Mouse (Mus musculus) frontal cortex, postnatal 10 days (tissue): ENCODE data around the gene Ak1.

Source experiments
- DNase-seq, 2 experiments: peaks; one replicate each; pipeline ENCODE4 v3.0.0; 2022; ENCODE audit warnings: low spot score in 2 of 2, mixed read lengths in 1 of 2

Gene Ak1

DNA sequence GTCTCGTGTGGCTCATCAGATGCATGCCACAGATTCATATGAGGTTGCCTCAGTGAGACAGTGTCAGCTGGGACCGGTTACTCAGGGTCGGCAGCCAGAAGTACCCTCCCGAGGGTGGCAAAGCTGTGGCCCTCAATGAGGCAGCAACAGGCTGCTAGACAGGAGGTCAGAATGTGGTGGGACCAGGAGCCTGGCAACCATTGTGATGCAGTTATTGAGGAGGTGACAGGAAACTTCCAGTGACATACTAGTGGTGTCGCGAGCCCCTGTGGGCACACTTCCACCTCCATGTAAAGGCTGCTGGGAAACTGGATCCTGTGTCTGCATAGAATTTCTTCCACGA lies at the start of gene Ak1:
Ak1 (plus strand) TSS at position 242 of the 343 bp plus-strand sequence.
- no peak for DNase-seq

- DNase-seq = no peak
Measured at GRCm38 (mm10) chr2:32572196-32572595, 49.4 kb upstream of the Ak1 start.

- no peak for DNase-seq
Measured at GRCm38 (mm10) chr2:32574497-32574896, 47.1 kb upstream of the Ak1 start, which contains the start of gene Pip5kl1. Gene Pip5kl1 (plus strand): TSS chr2:32574797.

GRCm38 (mm10) chr2:32574901-32575585 lies 46.5 kb upstream of the Ak1 start:
- DNase-seq = peak in 1 of 2 experiments; percentile 64

GRCm38 (mm10) chr2:32575586-32576160 lies 45.9 kb upstream of the Ak1 start, which contains the start of gene 9430097D07Rik:
Gene 9430097D07Rik (minus strand): TSS chr2:32575684.
- DNase-seq = peak in 1 of 2 experiments; percentile 66

DNA sequence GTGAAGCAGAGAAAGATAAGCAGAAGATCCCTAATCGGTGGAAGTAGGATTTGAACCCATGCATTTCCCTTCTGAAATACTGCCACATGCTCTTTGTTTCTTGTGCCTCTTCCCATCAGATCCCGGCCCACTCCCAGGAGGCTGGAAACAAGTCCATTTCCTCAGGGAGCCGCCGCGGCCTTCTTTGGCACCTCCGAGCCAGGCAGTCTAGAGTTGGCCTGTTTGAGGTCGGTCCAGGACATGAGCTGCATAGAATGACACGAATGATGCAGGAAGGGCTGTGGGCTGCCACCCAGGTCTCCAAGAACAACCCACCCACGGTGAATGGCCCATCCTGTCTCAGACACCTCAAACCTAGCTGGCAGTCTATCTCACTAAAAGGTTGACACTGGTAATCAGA lies 45.0 kb upstream of the Ak1 start:
- no peak for DNase-seq

DNA sequence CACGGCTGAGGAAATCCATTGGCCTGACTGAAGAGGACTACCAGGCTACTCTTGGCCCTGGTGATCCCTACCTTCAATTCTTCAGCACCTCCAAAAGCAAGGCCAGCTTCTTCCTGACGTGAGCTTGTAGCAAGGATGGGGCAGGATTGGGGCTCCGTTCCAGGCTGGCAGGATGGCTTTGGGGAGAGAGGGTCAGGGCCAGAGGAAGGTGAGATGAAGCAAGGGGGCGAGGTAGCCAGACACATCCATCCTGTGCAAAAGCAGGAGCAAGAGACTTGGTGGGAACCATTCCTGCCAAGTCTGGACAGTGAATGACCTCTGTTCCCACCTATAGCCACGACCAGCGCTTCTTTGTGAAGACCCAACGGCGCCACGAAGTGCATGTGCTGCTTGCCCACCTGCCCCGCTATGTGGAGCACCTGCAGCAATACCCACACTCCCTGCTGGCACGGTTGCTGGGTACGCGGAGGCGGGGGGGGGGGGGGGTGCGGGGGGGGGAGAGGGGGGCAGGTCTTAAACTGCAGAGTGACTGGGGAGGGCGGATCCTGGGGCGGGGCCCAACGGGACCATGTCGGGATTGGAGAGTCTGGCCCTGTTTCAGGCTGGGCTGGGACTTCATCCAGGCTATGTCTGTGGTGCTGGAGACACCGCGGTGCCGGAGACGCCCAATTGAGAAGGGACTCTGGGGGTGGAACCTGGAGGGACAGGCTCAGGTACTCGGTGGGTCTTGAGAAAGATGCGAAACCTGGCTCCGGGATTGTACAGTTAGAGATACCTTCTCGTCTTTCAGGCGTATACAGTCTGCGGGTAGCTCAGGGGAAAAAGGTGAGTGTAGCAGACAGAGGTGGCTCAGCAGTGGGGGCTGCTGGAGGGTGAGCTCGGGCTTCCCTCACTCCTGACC lies 43.2 kb upstream of the Ak1 start:
- no peak for DNase-seq

GRCm38 (mm10) chr2:32581450-32582095 lies 40.0 kb upstream of the Ak1 start:
- DNase-seq = peak; percentile 69 to 73

DNA sequence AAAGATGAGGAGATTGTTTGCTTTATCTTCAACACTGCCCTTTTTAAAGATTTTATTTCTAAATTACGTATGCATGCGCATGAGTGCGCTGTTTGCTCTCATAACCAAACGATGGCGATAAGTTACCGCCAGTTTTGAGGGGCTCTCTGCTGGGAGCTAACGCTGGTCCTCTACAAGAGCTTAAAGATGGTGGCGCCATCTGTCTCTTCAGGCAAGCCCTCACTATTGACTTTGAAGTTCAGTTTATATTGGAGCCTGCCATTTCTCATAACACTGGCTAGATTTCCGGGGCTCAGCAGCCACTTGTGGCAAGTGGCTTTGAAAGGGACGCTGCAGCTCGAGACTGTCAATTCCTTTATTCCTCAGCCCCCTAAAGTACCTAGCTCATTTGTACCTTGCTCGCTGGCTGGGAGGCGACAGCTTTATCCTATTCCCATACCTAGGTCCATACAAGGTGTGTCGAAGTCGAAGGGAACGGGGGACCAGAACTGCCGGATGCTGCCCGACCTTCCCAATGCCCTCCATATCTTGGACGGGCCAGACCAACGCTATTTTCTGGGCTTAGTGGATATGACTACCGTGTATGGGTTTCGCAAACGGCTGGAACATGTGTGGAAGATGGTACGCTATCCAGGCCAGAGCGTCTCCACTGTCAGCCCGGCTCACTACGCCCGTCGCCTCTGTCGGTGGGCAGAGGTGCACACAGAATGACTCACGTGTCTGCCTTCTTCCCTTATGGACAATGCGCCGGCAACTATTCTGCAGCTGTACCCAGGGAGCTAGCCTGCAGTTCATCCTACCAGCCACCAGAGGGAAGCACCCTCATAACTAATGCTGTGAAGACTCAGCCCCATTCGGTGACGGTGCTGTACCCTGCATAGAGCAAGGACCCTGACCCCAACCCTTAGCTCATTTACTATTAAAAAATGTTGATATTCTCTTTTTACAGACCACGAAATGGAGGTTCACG lies 38.4 kb upstream of the Ak1 start:
- DNase-seq = peak in 1 of 2 experiments; percentile 78

DNA sequence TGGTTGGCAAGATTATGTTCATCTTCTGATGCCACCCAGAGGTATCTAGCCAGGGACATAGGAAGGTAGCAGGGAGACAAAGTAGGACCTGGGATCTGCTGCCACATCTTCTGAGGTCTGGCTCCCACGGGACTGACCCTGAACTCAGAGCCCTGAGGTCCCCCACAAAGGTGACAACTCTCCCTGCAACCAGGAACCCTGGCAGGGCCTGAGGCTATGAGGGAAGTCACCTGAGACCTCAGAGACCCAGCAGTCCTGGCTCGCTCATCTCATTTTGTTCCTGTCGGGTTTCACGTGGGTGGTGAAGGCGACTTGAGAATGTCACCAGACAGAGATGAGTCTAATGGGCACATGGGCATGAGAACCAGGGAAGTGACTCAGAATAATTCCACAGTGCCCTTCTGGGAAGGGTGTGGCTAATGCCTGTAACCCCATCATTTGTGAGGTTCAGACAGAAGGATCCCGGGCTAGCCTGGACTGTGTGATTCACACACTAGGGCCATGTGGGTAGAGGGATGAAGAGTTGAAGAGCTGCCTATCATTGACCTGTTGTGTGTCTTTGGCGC lies 36.3 kb upstream of the Ak1 start:
- no peak for DNase-seq

DNA sequence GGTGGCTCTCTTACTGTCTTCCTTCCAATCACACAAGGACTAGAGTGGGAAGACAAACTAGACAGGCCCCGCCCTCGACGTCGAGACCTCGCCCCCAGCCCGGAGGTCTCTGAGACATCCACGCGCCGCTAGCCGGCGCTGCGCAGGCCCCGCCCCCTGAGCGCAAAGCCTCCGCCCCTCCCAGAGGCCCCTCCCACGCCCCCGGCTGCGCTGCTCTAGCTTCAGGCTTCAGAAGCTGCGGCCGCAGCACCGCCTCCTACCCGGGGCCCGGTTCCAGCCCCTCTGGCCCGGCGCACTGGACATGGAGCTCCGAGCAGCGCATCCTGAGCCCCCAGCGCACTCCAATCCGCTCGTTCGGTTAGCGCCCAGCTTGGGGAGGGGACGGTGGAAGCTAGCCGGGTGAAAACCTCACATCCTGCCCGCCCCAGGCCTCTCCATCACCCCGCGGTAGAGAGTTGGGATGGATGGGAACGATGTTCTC lies 34.6 kb upstream of the Ak1 start, which contains the start of gene St6galnac4:
St6galnac4 (plus strand) TSS at position 225 of the 481 bp plus-strand sequence.
- peak; percentile 88 for DNase-seq

- no peak for DNase-seq
Measured at GRCm38 (mm10) chr2:32587731-32588321, 33.7 kb upstream of the Ak1 start.

DNA sequence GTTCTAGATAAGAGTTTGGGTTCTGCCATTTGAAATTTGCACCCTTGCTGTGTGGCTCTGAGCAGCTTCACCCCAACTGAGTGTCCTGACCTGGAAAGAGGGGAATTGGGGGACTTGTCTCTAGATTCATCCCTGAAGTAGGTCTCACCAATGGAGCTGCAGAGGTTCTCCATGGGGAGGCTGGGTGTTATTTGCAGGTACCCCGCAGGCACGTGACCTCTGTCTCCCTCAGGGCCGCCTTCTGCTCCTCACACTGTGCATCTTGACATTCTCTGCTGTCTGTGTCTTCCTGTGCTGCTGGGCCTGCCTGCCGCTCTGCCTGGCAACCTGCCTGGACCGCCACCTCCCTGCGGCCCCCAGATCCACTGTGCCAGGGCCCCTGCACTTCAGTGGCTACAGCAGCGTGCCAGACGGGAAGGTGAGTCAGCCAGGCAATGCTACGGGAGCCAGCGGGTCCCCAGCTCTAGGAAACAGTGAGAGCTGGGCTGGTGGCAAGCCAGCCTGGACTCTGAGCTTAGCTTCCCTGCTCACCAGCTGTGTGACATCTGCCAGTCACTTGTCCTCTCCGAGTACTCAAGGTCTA lies 32.3 kb upstream of the Ak1 start:
- DNase-seq = no peak

DNA sequence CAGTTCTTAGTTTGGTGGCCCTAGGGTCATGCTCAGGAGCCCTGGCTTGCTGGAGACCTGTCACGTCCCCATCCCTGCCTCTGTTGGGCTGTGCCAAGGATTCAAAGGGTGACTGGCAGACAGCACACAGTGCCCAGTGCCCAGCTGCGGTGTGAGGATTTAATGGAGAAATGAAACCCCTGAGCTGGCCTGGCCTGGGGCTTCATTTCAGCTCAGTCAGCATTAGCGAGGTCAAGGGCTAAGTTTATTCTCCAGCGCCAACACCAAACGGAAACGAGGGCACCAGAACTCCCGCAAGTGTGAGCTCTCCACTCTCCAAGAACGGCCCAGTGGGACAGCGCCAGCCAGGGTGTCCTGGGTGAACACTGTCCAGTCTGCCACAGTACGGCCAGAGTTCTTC lies 31.3 kb upstream of the Ak1 start:
- no peak for DNase-seq

DNA sequence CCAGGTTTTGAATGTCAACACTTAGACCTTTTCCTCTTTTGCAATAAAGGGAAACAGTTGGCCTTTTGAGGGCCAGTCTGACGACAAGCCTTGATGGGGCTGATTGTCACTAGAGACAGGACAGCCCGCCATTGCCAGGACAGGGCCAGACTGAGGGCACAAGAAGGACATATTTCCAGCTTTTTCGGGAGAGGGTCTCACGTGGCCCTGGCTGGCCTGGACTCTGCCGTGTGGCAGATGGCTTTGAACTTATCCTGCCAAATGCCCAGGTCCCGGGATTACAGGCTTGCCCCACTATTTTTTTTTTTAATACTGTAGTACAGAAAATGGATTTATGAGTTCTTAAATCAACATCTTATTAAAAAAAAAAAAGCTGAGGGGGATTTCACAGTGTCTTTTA lies 30.3 kb upstream of the Ak1 start:
- DNase-seq = no peak

GRCm38 (mm10) chr2:32596725-32597124 lies 24.8 kb upstream of the Ak1 start:
- no peak for DNase-seq

- no peak for DNase-seq
Measured at GRCm38 (mm10) chr2:32597248-32597647, 24.3 kb upstream of the Ak1 start.

- DNase-seq = no peak
Measured at GRCm38 (mm10) chr2:32597699-32598098, 23.9 kb upstream of the Ak1 start.

DNA sequence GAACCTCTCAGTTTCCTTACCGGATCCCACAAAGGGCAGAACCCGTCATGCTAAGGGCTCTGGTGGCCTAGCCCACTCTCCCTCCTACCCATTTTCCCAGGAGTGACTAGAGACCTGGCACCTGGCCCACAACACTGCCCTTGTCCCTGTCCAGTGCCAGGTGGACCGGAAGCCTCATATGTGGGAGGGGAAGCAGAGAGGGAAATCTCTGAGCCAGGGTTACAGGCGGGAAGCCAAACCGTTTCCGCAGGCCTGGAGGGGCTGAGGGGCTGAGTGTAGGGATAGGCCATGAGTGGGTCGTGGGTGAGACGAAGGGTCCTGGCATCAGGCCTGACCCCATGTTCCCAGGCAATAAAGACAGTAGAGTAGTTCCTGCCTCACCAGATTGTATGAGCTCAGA lies 23.1 kb upstream of the Ak1 start:
- no peak for DNase-seq
